Mouse (Mus musculus) megakaryocyte, embryonic 14.5 days (primary cell): ENCODE results near the gene Nr1i2. TPM values are rescaled to one million over a fixed set of nuclear protein-coding genes. Genes with fewer than 3 reads are reported as not detected.
A peak's percentile ranks its signal among the peaks of the same experiment; 100 is the strongest.

Experiments used
- H3K27me3 ChIP-seq: replicated peaks from 2 replicates; pipeline ENCODE3; 2012; ENCODE audit warnings: inconsistent platforms
- H3K36me3 ChIP-seq: replicated peaks from 2 replicates; pipeline ENCODE3; 2012; ENCODE audit warnings: low read length, inconsistent platforms, mixed read lengths
- H3K4me1 ChIP-seq: 2 replicates; pipeline ENCODE4 v1.6.1; 2012; ENCODE audit warnings: inconsistent platforms
- H3K4me3 ChIP-seq: replicated peaks from 2 replicates; pipeline ENCODE3; 2012; ENCODE audit warnings: moderate library complexity, mild to moderate bottlenecking, inconsistent platforms
- H3K9me3 ChIP-seq: 2 replicates; pipeline ENCODE4 v1.6.1; 2012; ENCODE audit warnings: inconsistent platforms
- FLI1 ChIP-seq: IDR thresholded peaks from 2 replicates; pipeline ENCODE4 v1.6.1; 2012; ENCODE audit warnings: low read length, inconsistent platforms, mixed read lengths
- GATA1 ChIP-seq: IDR thresholded peaks from 3 replicates; pipeline ENCODE4 v1.6.1; 2012; ENCODE audit warnings: mixed read lengths, low read length, inconsistent platforms, borderline replicate concordance
- polyA plus RNA-seq: library from polyadenylated mRNA; stranded (reverse); fragments of >175 nt; gene quantifications from 2 replicates; pipeline ENCODE4 v1.2.3, GENCODE M21; 2012; ENCODE audit warnings: low replicate concordance; ENCODE audit not compliant: insufficient read depth

Gene Nr1i2
- polyA plus RNA-seq, 1 experiment: not detected

DNA sequence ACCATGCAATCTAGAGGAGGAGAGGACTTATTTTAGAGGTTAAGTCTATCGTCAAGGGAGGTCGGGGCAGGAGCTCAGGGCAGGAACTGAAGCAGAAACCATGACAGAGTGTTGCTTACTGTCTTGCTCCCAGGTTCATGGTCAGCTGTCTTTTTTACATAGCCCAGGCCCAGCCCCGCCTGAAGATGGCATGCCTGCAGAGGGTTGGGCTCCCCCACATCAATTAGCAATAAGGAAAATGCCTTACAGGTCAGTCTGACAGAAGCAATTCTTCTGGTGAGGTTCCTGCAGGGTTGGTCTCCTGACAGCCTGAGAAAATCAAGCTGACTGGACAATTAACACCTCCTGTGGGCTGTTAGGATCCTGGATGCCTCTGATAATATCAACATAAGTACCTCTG is 23.0 kb downstream of the Nr1i2 start:
- Histone ChIP-seq H3K4me3 (no peak overlapping the region), H3K36me3 (no peaks in the 10 kb centered on the region), H3K4me1 (peaks cover 4% of the 10 kb centered on the region; the same call in 1 of the 2 replicates), H3K27me3 (peaks cover 10% of the 10 kb centered on the region), H3K9me3 (peaks cover 7% of the 10 kb centered on the region)
- TF ChIP-seq GATA1: no peak
- no peak for TF ChIP-seq FLI1

DNA sequence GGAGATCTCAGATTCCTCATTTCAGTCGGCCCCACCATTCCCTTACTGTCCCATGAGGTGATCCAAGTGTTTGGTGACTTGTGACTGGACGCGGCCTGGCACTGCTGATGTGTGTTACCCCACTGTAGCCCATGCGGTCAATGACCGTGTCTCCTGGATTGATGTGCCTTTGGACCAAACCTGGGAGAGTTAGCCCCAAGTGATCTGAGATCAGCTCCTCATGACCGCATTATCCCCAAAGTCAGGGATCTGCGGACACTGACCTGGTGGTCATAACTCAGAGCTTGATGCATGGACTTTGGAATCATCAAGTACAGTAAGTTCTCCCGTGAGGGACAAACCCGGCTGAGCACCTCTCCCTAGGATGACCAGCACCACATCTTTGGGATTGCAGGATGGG is 38.7 kb downstream of the Nr1i2 start:
- no peak for TF ChIP-seq FLI1
- no peak for TF ChIP-seq GATA1
- peaks cover 49% of the 10 kb centered on the region for H3K27me3 ChIP-seq

DNA sequence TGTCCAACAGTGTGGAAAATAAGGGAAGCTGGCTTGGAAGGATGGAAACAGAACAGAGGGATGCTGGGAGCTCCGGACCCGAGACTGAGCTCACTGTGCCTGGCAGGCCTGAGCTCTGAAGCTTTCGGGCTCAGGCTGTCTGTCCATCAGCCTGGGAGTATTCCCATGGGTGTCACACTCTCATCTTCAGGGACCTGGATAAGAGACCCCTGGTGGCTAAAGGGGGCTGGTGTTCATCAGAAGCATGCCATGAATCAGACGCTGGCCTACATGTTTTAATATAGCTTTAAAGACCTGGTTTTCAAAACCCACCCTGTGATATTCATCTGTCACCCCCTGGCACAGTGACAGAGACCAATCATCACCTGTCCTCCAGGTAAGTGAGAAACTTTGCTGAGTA is 39.5 kb downstream of the Nr1i2 start:
- no peak for TF ChIP-seq GATA1
- no peak for TF ChIP-seq FLI1
- H3K9me3 ChIP-seq: no peaks in the 10 kb centered on the region
- H3K36me3 ChIP-seq: no peaks in the 10 kb centered on the region
- no peak overlapping the region for H3K4me3 ChIP-seq
- H3K27me3 ChIP-seq: peaks cover 50% of the 10 kb centered on the region
- H3K4me1 ChIP-seq: no peaks in the 10 kb centered on the region

More for the DNA sequence above, 38.7 kb downstream of the Nr1i2 start:
- H3K4me1 ChIP-seq: no peaks in the 10 kb centered on the region
- H3K36me3 ChIP-seq: no peaks in the 10 kb centered on the region
- H3K9me3 ChIP-seq: no peaks in the 10 kb centered on the region
- H3K4me3 ChIP-seq: no peak overlapping the region

DNA sequence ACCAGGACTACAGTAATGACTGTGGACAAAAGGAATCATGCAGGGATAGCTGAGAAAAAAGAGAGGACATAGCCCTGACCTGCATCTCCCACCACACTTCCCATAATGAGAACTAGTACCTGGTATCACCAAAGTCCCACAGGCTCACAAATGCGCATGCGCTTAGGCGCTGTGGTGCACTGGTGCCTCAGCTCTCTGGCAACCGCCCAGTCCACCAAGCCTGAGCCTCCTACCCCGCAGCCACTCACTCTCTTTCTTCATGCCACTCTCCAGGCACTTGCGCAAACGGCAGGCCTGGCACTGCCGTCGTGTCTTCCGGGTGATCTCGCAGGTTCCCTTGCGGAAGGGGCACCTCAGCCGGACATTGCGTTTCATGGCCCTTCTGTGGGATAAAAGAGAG is 40.6 kb downstream of the Nr1i2 start:
- peaks cover 52% of the 10 kb centered on the region for H3K27me3 ChIP-seq
- H3K9me3 ChIP-seq: no peaks in the 10 kb centered on the region
- no peak overlapping the region for H3K4me3 ChIP-seq
- H3K4me1 ChIP-seq: peaks cover 4% of the 10 kb centered on the region
- TF ChIP-seq GATA1 (no peak), FLI1 (no peak)
- H3K36me3 ChIP-seq: no peaks in the 10 kb centered on the region

DNA sequence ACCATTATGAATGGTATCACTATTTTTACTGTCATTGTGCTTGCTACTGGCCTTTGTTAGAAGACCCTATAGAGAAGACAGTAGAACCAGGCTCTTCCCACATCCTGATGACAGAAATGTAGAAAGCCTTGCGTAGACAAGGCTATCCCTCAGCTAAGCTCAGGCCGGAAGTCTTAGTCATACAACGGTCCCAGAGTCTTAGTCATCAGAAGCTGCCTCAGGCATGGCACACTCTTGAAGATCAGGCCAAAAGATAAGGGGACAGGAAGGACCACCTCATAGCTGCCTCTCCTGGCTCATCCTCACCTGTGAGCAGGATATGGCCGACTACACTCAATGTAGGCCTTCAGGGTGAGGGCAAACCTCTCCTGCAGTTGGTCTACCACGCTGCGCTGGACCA is 44.2 kb downstream of the Nr1i2 start:
- TF ChIP-seq FLI1 (no peak), GATA1 (no peak)
- peaks cover 13% of the 10 kb centered on the region for H3K4me1 ChIP-seq
- H3K4me3 ChIP-seq: no peak overlapping the region
- peaks cover 40% of the 10 kb centered on the region for H3K27me3 ChIP-seq
- H3K36me3 ChIP-seq: peaks cover 2% of the 10 kb centered on the region
- H3K9me3 ChIP-seq: no peaks in the 10 kb centered on the region

DNA sequence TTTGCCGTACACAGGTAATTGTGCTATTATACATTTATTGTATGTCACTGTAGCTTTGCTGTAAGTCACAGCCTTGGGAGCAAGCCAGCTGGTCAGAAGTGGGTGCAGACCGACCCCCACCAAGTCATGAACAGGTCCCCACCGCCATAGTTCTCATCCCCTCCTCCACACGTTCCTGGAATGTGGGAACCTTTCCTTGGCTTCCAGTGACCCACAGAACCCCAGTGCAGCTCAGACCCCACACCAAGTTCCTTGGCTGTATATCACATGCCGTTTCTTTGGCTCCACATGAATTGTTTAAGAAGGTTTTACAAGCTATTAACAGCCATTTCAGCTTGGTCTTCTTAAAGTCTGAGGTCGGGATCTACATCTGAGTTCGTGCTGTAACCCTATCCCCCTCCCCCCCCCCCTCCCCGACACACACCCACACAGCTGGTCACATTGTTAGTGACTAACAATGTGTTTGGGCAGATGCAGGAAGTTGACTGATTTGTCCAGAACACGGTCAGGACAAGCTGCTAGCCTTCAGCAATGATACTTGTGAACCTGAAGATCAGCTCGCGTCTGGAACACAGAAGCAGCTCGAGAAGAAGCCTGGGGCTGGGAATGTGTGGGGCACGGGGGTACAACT is 46.2 kb downstream of the Nr1i2 start:
- peaks cover 13% of the 10 kb centered on the region for H3K4me1 ChIP-seq
- H3K36me3 ChIP-seq: peaks cover 14% of the 10 kb centered on the region
- H3K27me3 ChIP-seq: peaks cover 30% of the 10 kb centered on the region
- no peak overlapping the region for H3K4me3 ChIP-seq
- TF ChIP-seq FLI1 (no peak), GATA1 (no peak)
- H3K9me3 ChIP-seq: no peaks in the 10 kb centered on the region

DNA sequence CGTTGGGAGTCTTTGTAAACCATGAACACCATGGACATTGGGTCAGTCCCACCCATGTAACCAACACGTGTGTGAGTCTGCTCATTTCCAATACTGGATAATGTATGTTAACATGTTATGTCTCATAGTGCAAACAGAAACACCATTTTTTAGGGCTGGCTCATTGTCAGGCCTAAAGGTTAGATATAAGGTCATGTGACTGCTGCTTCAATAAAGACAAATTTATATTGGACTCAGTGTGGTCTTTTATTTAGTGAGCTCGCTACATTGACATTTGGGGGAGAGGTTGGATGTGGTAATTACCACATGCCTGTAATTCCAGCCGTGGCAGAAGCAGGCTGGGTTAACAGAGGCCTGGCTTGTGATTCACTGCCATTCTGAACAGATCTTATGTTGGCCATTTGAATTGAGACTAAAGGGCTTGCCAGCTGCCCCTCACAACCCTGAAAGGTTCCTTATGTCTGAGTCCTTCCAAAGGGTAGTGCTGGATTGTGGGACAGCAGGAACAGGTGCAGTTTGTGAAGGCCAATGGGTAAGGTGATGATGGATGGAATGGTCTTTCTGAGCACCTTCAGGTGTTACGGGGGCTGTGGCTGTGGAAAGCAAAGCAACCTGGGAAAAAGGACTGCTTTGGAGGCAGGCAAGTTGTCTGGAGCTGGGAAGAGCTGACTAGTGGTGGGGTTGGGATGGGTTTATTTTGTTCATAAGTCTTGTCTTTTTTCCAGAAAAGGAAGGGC is 48.6 kb downstream of the Nr1i2 start:
- peaks cover 8% of the 10 kb centered on the region for H3K27me3 ChIP-seq
- H3K4me3 ChIP-seq: no peak overlapping the region
- H3K36me3 ChIP-seq: peaks cover 33% of the 10 kb centered on the region
- no peaks in the 10 kb centered on the region for H3K9me3 ChIP-seq
- TF ChIP-seq GATA1 (no peak), FLI1 (no peak)
- H3K4me1 ChIP-seq: peaks cover 13% of the 10 kb centered on the region

DNA sequence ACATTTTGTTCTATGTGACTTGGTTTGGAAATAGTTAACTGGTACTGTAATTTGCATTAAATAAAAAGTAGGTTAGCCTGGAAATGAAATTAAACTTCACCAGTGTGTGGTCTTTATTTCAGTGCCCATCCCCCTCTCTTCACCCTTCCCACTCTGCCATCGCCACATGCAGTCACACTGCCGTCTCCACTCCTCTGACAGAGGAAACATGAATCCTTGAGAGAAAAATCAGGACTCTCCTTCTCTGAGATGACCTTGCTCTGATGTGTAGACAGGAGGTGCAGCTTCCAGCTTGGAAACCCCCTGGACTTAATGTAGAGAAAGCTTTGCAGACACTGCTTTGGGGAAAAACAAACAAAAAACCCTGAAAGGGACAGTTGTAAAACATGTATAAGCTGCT is 49.2 kb downstream of the Nr1i2 start:
- H3K4me1 ChIP-seq: peaks cover 13% of the 10 kb centered on the region
- TF ChIP-seq GATA1: no peak
- no peak for TF ChIP-seq FLI1

DNA sequence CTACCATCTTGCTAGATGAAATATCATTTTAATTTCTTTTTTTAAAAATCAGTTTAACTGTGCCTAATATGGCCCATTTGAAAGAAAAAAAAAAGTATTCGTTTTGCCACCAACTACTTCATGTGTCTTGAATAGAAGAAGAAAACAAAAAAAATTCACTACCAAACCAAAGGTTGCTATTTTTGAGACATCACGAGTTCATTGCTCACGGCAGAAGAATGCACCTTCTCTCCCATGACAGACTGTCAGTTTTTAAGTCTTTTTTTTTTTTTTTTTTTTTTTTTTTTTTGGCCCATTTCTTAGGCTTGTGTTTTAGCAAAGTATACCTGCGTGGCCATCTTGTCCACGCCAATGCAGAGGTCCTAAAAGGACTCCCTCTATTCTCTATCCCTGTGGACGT is 50.5 kb downstream of the Nr1i2 start:
- no peak for TF ChIP-seq FLI1
- peaks cover 51% of the 10 kb centered on the region for H3K36me3 ChIP-seq
- H3K4me3 ChIP-seq: no peak overlapping the region
- no peaks in the 10 kb centered on the region for H3K9me3 ChIP-seq
- no peaks in the 10 kb centered on the region for H3K27me3 ChIP-seq
- H3K4me1 ChIP-seq: peaks cover 23% of the 10 kb centered on the region

More for the DNA sequence above, 49.2 kb downstream of the Nr1i2 start:
- Histone ChIP-seq H3K36me3 (peaks cover 40% of the 10 kb centered on the region), H3K27me3 (peaks cover 2% of the 10 kb centered on the region), H3K9me3 (no peaks in the 10 kb centered on the region), H3K4me3 (no peak overlapping the region)

DNA sequence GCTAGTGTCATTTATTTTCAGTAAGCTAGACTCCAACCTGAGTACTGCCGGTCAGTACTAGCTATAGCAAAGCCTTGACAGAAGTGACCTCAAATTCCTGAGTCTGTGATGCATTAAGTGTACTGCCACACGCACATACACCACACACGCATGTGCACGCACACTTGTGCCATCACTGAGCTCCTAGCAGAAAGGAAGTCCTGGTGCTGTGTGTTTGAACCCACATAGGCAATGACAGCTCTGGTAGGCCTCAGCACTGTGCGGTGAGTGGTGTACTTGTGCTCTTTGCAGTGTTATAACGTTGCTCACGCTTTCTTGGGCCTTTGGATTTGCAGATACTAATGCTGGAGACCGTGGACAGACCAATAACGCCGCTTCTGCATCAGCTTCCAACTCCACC is 54.5 kb downstream of the Nr1i2 start:
- Histone ChIP-seq H3K36me3 (peaks cover 78% of the 10 kb centered on the region), H3K27me3 (no peaks in the 10 kb centered on the region), H3K9me3 (no peaks in the 10 kb centered on the region), H3K4me1 (peaks cover 38% of the 10 kb centered on the region), H3K4me3 (no peak overlapping the region)
- TF ChIP-seq GATA1 (no peak), FLI1 (no peak)

DNA sequence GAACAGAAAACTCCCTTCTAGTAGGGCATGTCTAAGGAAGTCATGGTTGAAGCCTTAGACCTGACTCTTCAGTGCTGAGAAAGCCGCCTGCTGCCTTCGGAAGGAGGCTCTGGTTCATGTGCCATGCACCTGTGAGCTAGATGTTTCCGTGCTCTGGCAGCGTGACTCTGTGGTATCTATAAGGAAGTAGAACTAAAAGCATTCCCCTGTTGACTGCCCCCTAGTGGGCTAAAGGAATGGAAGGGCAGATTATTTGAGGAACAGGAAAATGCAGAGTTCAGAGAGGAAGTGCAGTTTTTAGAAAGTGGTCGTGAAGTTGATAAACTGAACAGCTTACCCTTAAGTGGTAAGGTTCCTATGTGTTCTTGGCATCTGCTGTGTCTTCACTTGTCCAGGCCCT is 54.9 kb downstream of the Nr1i2 start:
- peaks cover 38% of the 10 kb centered on the region for H3K4me1 ChIP-seq
- H3K36me3 ChIP-seq: peaks cover 76% of the 10 kb centered on the region
- no peaks in the 10 kb centered on the region for H3K27me3 ChIP-seq
- H3K4me3 ChIP-seq: peak overlapping the region; percentile 73
- no peak for TF ChIP-seq FLI1
- TF ChIP-seq GATA1: no peak
- H3K9me3 ChIP-seq: no peaks in the 10 kb centered on the region
